16 mouse cellular contexts compared by ENCODE assay signal in genomic region chr10:86270254-86270653, GRCm38 (mm10). TPM values are rescaled to one million over a fixed set of nuclear protein-coding genes. Genes with fewer than 3 reads are reported as not detected.
DNase-seq lines count a peak whose midpoint lies in the region; ATAC-seq and TF ChIP-seq lines count a peak whose summit lies in the region.
"Had no signal": no experiment of that assay in that cellular context is flagged by ENCODE, and none has a peak within 500 bp of the region (broad histone marks: within the 10 kb centered on the region; RNA-seq: fewer than 3 reads in every experiment).

No protein-coding gene starts in this region.

- no peak for ATAC-seq in lung, embryonic 14.5 days (ENCODE audit: insufficient read depth)
- ATAC-seq in Patski = peak; percentile 60
- no peak for ATAC-seq in hindbrain, embryonic 11.5 days (ENCODE audit: low FRiP score)
- ATAC-seq: forebrain, embryonic 15.5 days; intestine, embryonic 15.5 days had no signal

- H3K36me3 ChIP-seq in heart, embryonic 10.5 days = no peaks in the 10 kb centered on the region
- no peaks in the 10 kb centered on the region for H3K36me3 ChIP-seq in lung, embryonic 14.5 days (ENCODE audit: insufficient read depth)
- no peaks in the 10 kb centered on the region for H3K36me3 ChIP-seq in myocyte (ENCODE audit: control insufficient read depth, insufficient read depth)
- H3K36me3 ChIP-seq in hindbrain, embryonic 11.5 days (ENCODE audit: control insufficient read depth, insufficient read depth, low read length) = no peaks in the 10 kb centered on the region
- H3K36me3 ChIP-seq: forebrain, embryonic 15.5 days; hindbrain, embryonic 13.5 days; intestine, embryonic 15.5 days; midbrain, embryonic 12.5 days; stomach, embryonic 15.5 days had no signal

- H3K4me3 ChIP-seq in heart, embryonic 10.5 days = no peak overlapping the region
- H3K4me3 ChIP-seq in lung, embryonic 14.5 days (ENCODE audit: low read depth, low read length) = no peak overlapping the region
- no peak overlapping the region for H3K4me3 ChIP-seq in myocyte
- H3K4me3 ChIP-seq in hindbrain, embryonic 11.5 days (ENCODE audit: low read depth, low read length) = no peak overlapping the region
- H3K4me3 ChIP-seq: erythroblast, embryonic 14.5 days; forebrain, embryonic 15.5 days; hindbrain, embryonic 13.5 days; intestine, embryonic 15.5 days; midbrain, embryonic 12.5 days; stomach, embryonic 15.5 days had no signal

- 29% methylated on average over 3 of the region's 3 CpGs for WGBS in heart, embryonic 10.5 days
- 15% methylated on average over 3 of the region's 3 CpGs for WGBS in lung, embryonic 14.5 days
- WGBS in hindbrain, embryonic 11.5 days = 60% methylated on average over 3 of the region's 3 CpGs

- POLR2A ChIA-PET in Patski (lab: Charles Lee) = interaction anchor here (0.9 kb wide), 1 partner anchor 12 kb away, joined by 3 read pairs; no protein-coding TSS in a partner anchor

- in situ Hi-C loops in Patski (cut with MboI; ENCODE audit: low pct_unique_long_range_greater_than_20kb) = no loop called here

- H3K9me3 ChIP-seq in heart, embryonic 10.5 days = no peaks in the 10 kb centered on the region
- H3K9me3 ChIP-seq in lung, embryonic 14.5 days (ENCODE audit: low read depth, low read length) = no peaks in the 10 kb centered on the region
- H3K9me3 ChIP-seq in hindbrain, embryonic 11.5 days (ENCODE audit: control insufficient read depth, low read length) = no peaks in the 10 kb centered on the region
- H3K9me3 ChIP-seq: forebrain, embryonic 15.5 days; hindbrain, embryonic 13.5 days; intestine, embryonic 15.5 days; midbrain, embryonic 12.5 days; stomach, embryonic 15.5 days had no signal

- no peak for DNase-seq in heart, embryonic 10.5 days (ENCODE audit: low spot score)
- no peak for DNase-seq in heart, postnatal 10 days
- peak; percentile 9 for DNase-seq in lung, embryonic 14.5 days
- DNase-seq in lung, postnatal 4 days = no peak
- DNase-seq in Patski (ENCODE audit: low read depth, low spot score) = no peak
- DNase-seq in hindbrain, embryonic 11.5 days (ENCODE audit: low spot score) = no peak
- DNase-seq: cerebellum, postnatal 14 days; right cerebral cortex, adult 18-20 months; spleen, adult 18-20 months had no signal

- peaks cover 8% of the 10 kb centered on the region; the same call in 1 of the 2 replicates for H3K4me1 ChIP-seq in heart, embryonic 10.5 days
- H3K4me1 ChIP-seq in lung, embryonic 14.5 days (ENCODE audit: insufficient read depth) = no peaks in the 10 kb centered on the region
- H3K4me1 ChIP-seq in hindbrain, embryonic 11.5 days (replicated peaks; ENCODE audit: control insufficient read depth, insufficient read depth, low read length) = no peaks in the 10 kb centered on the region
- H3K4me1 ChIP-seq: forebrain, embryonic 15.5 days; hindbrain, embryonic 13.5 days; intestine, embryonic 15.5 days; midbrain, embryonic 12.5 days; stomach, embryonic 15.5 days had no signal

- H3K4me2 ChIP-seq in lung, embryonic 14.5 days = no peak overlapping the region
- H3K4me2 ChIP-seq in myocyte (ENCODE audit: low read depth) = peak overlapping the region; percentile 56
- H3K4me2 ChIP-seq in hindbrain, embryonic 11.5 days (replicated peaks; ENCODE audit: low read depth, low read length) = no peak overlapping the region
- H3K4me2 ChIP-seq: forebrain, embryonic 15.5 days; hindbrain, embryonic 13.5 days; intestine, embryonic 15.5 days; midbrain, embryonic 12.5 days; stomach, embryonic 15.5 days had no signal

- no peaks in the 10 kb centered on the region for H3K79me2 ChIP-seq in myocyte (ENCODE audit: control insufficient read depth, insufficient read depth)

- intact Hi-C loops in heart, postnatal 10 days (cut with DNase I) = no loop called here

- CTCF ChIA-PET in Patski (lab: Charles Lee) = interaction anchor here (0.7 kb wide), 1 partner anchor 13 kb away, joined by 3 read pairs; no protein-coding TSS in a partner anchor

- H3K9ac ChIP-seq in lung, embryonic 14.5 days = no peak overlapping the region
- H3K9ac ChIP-seq in hindbrain, embryonic 11.5 days (ENCODE audit: low read depth, low read length) = no peak overlapping the region
- H3K9ac ChIP-seq: forebrain, embryonic 15.5 days; hindbrain, embryonic 13.5 days; intestine, embryonic 15.5 days; midbrain, embryonic 12.5 days; stomach, embryonic 15.5 days had no signal

- no peak for TF ChIP-seq CTCF in lung, embryonic 14.5 days (IDR thresholded peaks at IDR 0.05; ENCODE audit: low read depth)
- TF ChIP-seq CTCF in Patski (IDR thresholded peaks at IDR 0.05) = no peak

- no peak for TF ChIP-seq POLR2A in myocyte (IDR thresholded peaks at IDR 0.05; ENCODE audit: insufficient read length, low read depth)

- H3ac ChIP-seq in myocyte (ENCODE audit: control insufficient read depth, insufficient read length) = no peak overlapping the region

- no peaks in the 10 kb centered on the region for H3K27me3 ChIP-seq in heart, embryonic 10.5 days (ENCODE audit: insufficient read depth, poor library complexity, severe bottlenecking)
- H3K27me3 ChIP-seq in lung, embryonic 14.5 days (ENCODE audit: insufficient read depth, low read length) = no peaks in the 10 kb centered on the region
- H3K27me3 ChIP-seq in Patski (no peaks in the 10 kb centered on the region), myocyte (ENCODE audit: control insufficient read depth, insufficient read depth, insufficient read length) (no peaks in the 10 kb centered on the region)
- no peaks in the 10 kb centered on the region for H3K27me3 ChIP-seq in hindbrain, embryonic 11.5 days (ENCODE audit: control insufficient read depth, insufficient read depth, low read length)
- H3K27me3 ChIP-seq: forebrain, embryonic 15.5 days; hindbrain, embryonic 13.5 days; intestine, embryonic 15.5 days; midbrain, embryonic 12.5 days; stomach, embryonic 15.5 days had no signal

- H3K27ac ChIP-seq in heart, embryonic 10.5 days = peak overlapping the region; percentile 10; the same call in 1 of the 2 replicates
- H3K27ac ChIP-seq in lung, embryonic 14.5 days (ENCODE audit: low read depth) = no peak overlapping the region
- H3K27ac ChIP-seq in hindbrain, embryonic 11.5 days (ENCODE audit: low read depth, low read length) = no peak overlapping the region
- H3K27ac ChIP-seq: forebrain, embryonic 15.5 days; hindbrain, embryonic 13.5 days; intestine, embryonic 15.5 days; midbrain, embryonic 12.5 days; stomach, embryonic 15.5 days had no signal

TF ChIP-seq in myocyte, 11 proteins besides CTCF, POLR2A, EP300 and RAD21:
- TF ChIP-seq MYOD1 (IDR thresholded peaks at IDR 0.05; ENCODE audit: control insufficient read depth in 1 of 3, insufficient read length in 2 of 3, low read depth in 2 of 3) = no peak
- TF ChIP-seq USF1 (IDR thresholded peaks at IDR 0.05; ENCODE audit: low read depth) = no peak
- TF ChIP-seq MYOG (IDR thresholded peaks at IDR 0.05; ENCODE audit: control insufficient read depth in 1 of 3, insufficient read depth in 1 of 3, insufficient read length in 2 of 3, low read depth in 2 of 3) = no peak
- TF ChIP-seq TCF12 (IDR thresholded peaks at IDR 0.05; ENCODE audit: insufficient read depth, poor library complexity, severe bottlenecking) = no peak
- no peak for TF ChIP-seq SRF (IDR thresholded peaks at IDR 0.05; ENCODE audit: control insufficient read depth, insufficient read length, low read depth)
- no peak for TF ChIP-seq TCF3 (IDR thresholded peaks at IDR 0.05; ENCODE audit: insufficient read length, low read depth)
- TF ChIP-seq MAX (IDR thresholded peaks at IDR 0.05; ENCODE audit: low read depth) = no peak
- TF ChIP-seq E2F4 (IDR thresholded peaks at IDR 0.05; ENCODE audit: insufficient read depth) = no peak
- no peak for TF ChIP-seq REST (IDR thresholded peaks at IDR 0.05; ENCODE audit: insufficient read depth, insufficient read length)
- no peak for TF ChIP-seq CEBPB (IDR thresholded peaks at IDR 0.05; ENCODE audit: insufficient read depth, poor library complexity, severe bottlenecking)
- TF ChIP-seq POLR2AphosphoS2 (IDR thresholded peaks at IDR 0.05; ENCODE audit: insufficient read length, low read depth) = no peak

RNA-seq across cellular contexts. Expression of gene Timp3, which starts 29.9 kb away (rescaled TPM):
- polyA plus RNA-seq in heart, embryonic 10.5 days (2016; fragmentation: Nextera tagmentation; extraction: Ambion mirVana) = 44.7 and 47.2 TPM in 2 replicates
- total RNA-seq in heart, postnatal 10 days (2021) = 100 to 1,000 TPM; 112 to 223 TPM
- polyA plus RNA-seq in lung, embryonic 14.5 days (2014; fragmentation: Nextera tagmentation; extraction: Ambion mirVana) = 42.6 and 44.1 TPM in 2 replicates
- polyA plus RNA-seq in Patski (2021) = 554 TPM
- polyA plus RNA-seq in myocyte (2012; fragmentation: generic; extraction: Trizol) = 18.7 TPM
- 31.6 and 32.8 TPM in 2 replicates for polyA plus RNA-seq in hindbrain, embryonic 11.5 days (2014; fragmentation: Nextera tagmentation; extraction: Ambion mirVana)

Comparison
In these comparisons a context has a peak if more than half of its experiments do, and no peak if none do; other contexts are left out.
1. RNA of gene Timp3, which starts 29.9 kb away (polyA plus RNA-seq): 554 TPM in Patski (single experiment); 44.7 to 47.2 TPM in heart, embryonic 10.5 days, 42.6 to 44.1 TPM in lung, embryonic 14.5 days, 31.6 to 32.8 TPM in hindbrain, embryonic 11.5 days and 18.7 TPM in myocyte (single experiment); every median in the first group is over 10 times any median in the second.